Mouse (Mus musculus) left cerebral cortex, adult 8-10 months (tissue): ENCODE results near the gene Dnajb4. TPM values are rescaled to one million over a fixed set of nuclear protein-coding genes. Genes with fewer than 3 reads are reported as not detected.
"Not testable (repeated sequence)": the region's sequence is repeated elsewhere in the genome, so short reads cannot be mapped to it uniquely, and the experiment has no call there.

ENCODE experiments used
- DNase-seq, 2 experiments: peaks; one replicate each; pipeline ENCODE4 v3.0.0; 2022; ENCODE audit warnings: low spot score in 2 of 2
- total RNA-seq, 4 experiments: library from RNA; stranded (reverse); gene quantifications; 2 replicates each; pipeline ENCODE4 v1.2.4; 2022

The Dnajb4 gene
- total RNA-seq, 4 experiments from 2014 or later: 62.7 to 70.1 (median 65.9) TPM

GRCm38 (mm10) chr3:152209177-152209966, 730 bp downstream of the Dnajb4 start:
- no peak for DNase-seq

- DNase-seq: no peak
Measured at GRCm38 (mm10) chr3:152208096-152208885, 1.8 kb downstream of the Dnajb4 start.

GRCm38 (mm10) chr3:152207156-152207555, 2.9 kb downstream of the Dnajb4 start:
- no peak for DNase-seq

GRCm38 (mm10) chr3:152204577-152204976, 5.5 kb downstream of the Dnajb4 start:
- DNase-seq: no peak

- DNase-seq: no peak
Measured at GRCm38 (mm10) chr3:152203996-152204395, 6.1 kb downstream of the Dnajb4 start.

GRCm38 (mm10) chr3:152203411-152203810, 6.7 kb downstream of the Dnajb4 start:
- DNase-seq: no peak

GRCm38 (mm10) chr3:152202942-152203341, 7.2 kb downstream of the Dnajb4 start:
- DNase-seq: no peak

GRCm38 (mm10) chr3:152201651-152202050, 8.5 kb downstream of the Dnajb4 start:
- DNase-seq: no peak

GRCm38 (mm10) chr3:152201181-152201580, 8.9 kb downstream of the Dnajb4 start:
- no peak for DNase-seq

- DNase-seq: no peak
Measured at GRCm38 (mm10) chr3:152199125-152199524, 11.0 kb downstream of the Dnajb4 start.

GRCm38 (mm10) chr3:152197246-152197645, 12.9 kb downstream of the Dnajb4 start:
- DNase-seq: not testable (repeated sequence)

- DNase-seq: peak; percentile 77 to 88
Measured at GRCm38 (mm10) chr3:152193635-152194097, 16.4 kb downstream of the Dnajb4 start.

GRCm38 (mm10) chr3:152193177-152193576, 16.9 kb downstream of the Dnajb4 start:
- DNase-seq: no peak

- DNase-seq: no peak
Measured at GRCm38 (mm10) chr3:152192238-152192931, 17.7 kb downstream of the Dnajb4 start.

GRCm38 (mm10) chr3:152191791-152192237, 18.3 kb downstream of the Dnajb4 start:
- no peak for DNase-seq

- DNase-seq: no peak
Measured at GRCm38 (mm10) chr3:152190679-152191477, 19.2 kb downstream of the Dnajb4 start.

- DNase-seq: no peak
Measured at GRCm38 (mm10) chr3:152189306-152189705, 20.8 kb downstream of the Dnajb4 start.

- no peak for DNase-seq
Measured at GRCm38 (mm10) chr3:152186106-152186505, 24.0 kb downstream of the Dnajb4 start.

- DNase-seq: no peak
Measured at GRCm38 (mm10) chr3:152183522-152183921, 26.6 kb downstream of the Dnajb4 start.

- no peak for DNase-seq
Measured at GRCm38 (mm10) chr3:152180624-152181023, 29.5 kb downstream of the Dnajb4 start.

- DNase-seq: no peak
Measured at GRCm38 (mm10) chr3:152179285-152179684, 30.8 kb downstream of the Dnajb4 start.
